Mouse (Mus musculus) adrenal gland, postnatal 4 days (tissue): ENCODE measurements around the gene Zfp54. TPM values are rescaled to one million over a fixed set of nuclear protein-coding genes. Genes with fewer than 3 reads are reported as not detected.
"Not testable (repeated sequence)": the region's sequence is repeated elsewhere in the genome, so short reads cannot be mapped to it uniquely, and the experiment has no call there.

Source experiments
- DNase-seq, 2 experiments: peaks; one replicate each; pipeline ENCODE4 v3.0.0; 2021 to 2022; ENCODE audit warnings: low spot score in 2 of 2, mixed read lengths in 2 of 2
- long read RNA-seq, 2 experiments: library from polyadenylated mRNA; stranded (forward); transcript quantifications; one replicate each; pipeline ENCODE4 v2.0.0; 2021
- total RNA-seq, 2 experiments: library from RNA; stranded (reverse); gene quantifications; 2 replicates each; pipeline ENCODE4 v1.2.3; 2021

Gene Zfp54
- total RNA-seq = 1 to 10 TPM; 2.7 to 3.0 TPM
- long read RNA-seq, experiment 1, partial matches to known transcripts = 0 of 7 reads
- long read RNA-seq, experiment 1, other reads (novel, unspliced or antisense) = 4 of 7 reads
- long read RNA-seq, experiment 2, partial matches to known transcripts = 0 of 4 reads
- long read RNA-seq, experiment 2, other reads (novel, unspliced or antisense) = 3 of 4 reads

DNA sequence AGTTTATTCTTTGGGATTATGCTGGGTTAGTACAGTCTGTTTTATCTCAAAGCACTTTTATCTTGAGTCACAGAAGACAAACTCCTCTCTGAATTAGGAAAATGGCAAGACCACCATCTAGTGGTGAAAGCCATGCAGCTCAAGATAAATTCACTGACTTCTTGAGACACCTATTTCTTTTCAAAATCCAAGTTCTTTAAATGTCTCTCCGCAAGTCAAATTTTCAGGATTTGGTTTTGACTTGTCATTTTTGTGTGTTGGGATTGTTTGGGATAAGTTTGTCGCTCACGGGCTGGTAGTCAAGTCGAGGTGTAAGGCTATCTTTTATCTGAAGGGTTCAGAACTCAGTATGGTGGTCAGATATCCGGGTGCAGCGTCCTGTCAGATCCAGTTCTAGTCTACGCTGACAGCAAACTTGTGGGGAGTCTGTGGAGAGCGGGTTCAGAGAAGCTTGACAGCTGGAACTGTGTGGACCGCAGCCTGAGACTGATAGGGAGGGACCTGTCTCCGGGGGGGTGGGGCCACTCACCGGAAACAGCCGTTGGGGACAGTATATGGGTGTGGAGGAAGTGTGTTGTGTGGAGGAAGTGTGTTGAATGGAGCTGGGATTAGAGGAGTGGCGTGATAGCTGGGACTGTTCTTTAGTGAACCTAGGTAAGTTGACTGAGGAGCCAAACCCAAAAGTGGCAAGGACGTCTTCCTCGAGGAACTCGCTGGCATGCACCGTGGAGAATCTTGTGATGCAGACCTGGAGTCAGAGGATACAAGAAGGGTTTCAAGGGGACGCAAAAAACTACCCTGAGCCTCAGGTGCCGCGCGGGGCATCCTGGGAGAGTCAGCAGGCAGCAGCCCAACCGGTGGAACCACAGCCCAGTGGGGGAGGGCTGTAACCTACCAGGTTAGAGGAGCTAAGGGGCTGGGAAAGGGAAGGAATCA, at the start of gene Zfp54:
Gene Zfp54, plus strand, starts transcription at position 564 of the 936 bp plus-strand sequence.
- DNase-seq = peak; percentile 16 to 64

DNA sequence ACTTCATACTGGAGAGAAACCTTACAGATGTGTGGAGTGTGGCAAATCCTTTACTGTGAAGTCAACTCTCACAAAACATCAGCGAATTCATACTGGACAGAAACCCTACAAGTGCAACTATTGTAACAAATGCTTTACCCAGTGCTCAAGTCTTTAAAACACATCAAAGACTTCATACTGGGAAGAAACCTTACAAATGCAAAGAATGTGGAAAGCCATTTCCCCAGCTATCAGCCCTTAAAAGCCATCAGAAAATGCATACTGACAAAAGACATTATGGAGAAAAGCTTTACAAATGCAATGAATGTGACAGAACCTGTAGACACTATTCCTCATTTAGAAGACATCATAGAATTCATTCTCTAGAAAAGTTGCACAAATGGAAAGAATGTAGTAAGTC, 47.7 kb upstream of the Zfp54 start:
- no peak for DNase-seq

DNA sequence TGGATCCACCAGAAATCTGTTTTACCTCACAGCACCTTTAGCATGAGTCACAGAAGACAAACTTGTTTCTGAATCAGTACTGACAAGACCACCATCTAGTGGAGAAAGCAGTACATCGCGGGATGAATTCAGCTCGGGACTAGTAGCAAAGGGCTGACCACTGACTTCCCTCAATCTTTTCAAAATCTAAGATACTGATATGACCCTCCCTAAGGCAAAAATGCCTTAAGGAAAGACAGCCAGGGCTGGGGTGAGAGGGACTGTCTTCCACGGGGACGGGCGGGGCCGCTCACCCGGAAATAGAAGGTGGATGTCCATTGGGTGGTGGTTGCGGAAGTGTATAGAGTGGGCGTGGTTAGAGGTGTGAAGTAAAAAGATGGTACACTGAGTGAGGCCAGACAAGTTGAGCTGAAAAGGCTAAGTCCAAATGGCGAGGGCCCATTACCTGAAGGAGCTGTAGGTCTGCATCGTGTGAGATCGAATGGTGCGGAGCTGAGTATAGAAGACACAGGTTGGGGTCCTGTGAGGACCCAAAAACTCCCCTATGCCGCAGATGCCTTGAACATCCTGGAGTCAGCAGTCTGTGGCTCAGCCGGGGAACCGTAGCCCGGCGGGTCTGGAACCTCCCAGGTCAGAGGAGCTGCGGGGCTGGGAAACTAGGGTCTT, 39.5 kb upstream of the Zfp54 start, which contains the start of gene Zfp677:
Gene Zfp677, plus strand, starts transcription at position 358 of the 666 bp plus-strand sequence.
- DNase-seq = peak; percentile 39 to 46

DNA sequence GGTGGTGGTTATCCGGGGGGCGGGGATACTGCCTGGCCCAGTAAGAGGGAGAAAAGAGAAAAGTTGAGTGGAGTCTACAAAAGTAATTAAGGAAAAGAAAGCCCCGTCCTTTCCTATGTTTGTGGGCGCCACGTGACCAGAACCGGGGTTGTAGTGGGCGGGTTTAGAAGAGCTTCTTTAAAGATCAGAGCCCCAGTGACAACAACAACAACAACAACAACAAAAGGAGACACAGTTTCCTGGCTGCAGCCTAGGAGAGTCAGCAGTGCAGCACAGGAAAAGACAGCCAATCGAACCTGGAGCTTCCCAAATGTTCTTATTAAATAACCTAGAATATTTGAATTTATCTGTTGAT, 39.0 kb upstream of the Zfp54 start:
- DNase-seq = no peak

DNA sequence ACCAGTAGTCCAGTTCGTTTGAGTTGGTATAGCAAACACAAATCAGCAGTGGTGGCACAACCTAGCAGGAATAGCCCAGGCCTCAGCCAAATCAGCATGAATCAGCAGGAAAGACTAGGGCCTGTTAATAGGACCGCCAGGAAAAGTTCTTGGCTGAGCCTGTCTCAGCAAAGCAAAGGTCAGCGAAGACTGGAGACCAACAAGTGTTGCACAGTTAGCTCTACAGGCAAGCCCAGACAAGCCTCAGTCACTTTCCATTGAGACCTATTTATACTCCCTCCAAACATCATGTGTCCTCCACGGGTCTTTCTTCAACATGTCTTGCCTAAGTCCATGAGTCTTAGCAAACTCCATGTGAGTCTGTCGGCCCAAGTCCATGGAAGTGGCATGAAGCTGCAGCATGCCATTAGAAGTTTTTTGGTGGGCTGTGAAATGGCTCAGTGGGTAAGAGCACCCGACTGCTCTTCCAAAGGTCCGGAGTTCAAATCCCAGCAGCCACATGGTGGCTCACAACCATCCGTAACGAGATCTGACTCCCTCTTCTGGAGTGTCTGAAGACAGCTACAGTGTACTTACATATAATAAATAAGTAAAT, 15.9 kb downstream of the Zfp54 start:
- DNase-seq = not testable (repeated sequence)

GRCm38 (mm10) chr17:21449669-21450068, 26.6 kb downstream of the Zfp54 start:
- DNase-seq = peak in 1 of 2 experiments; percentile 33

DNA sequence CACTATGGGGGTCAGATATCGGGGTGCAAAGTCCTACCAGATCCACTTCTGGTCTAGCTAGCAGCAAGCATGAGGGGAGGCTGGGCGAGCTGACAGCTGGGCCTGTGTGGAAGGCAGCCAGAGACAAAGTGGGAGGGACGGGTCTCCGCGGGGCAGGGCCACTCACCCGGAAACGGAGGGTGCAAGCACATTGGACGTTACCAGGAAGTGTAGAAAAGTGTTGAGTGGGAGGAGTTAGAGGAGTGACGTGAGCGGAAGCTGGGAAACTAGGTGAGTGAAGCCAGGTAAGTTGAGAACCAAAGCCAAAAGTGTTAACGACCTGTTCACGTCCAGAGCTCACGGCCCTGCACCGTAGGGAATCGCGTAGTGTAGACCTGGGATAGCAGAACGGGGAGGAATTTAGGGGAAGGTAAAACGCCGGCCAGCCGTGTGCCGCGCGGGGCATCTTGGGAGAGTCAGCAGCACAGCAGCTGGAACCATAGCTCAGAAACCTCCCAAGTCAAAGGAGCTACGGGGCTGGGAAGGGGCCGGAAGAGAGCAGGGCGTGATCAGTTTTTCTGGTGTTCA, 27.2 kb downstream of the Zfp54 start, which contains the start of gene Zfp51:
Gene Zfp51, plus strand, starts transcription at position 237 of the 567 bp plus-strand sequence.
- DNase-seq = peak; percentile 70 to 82

DNA sequence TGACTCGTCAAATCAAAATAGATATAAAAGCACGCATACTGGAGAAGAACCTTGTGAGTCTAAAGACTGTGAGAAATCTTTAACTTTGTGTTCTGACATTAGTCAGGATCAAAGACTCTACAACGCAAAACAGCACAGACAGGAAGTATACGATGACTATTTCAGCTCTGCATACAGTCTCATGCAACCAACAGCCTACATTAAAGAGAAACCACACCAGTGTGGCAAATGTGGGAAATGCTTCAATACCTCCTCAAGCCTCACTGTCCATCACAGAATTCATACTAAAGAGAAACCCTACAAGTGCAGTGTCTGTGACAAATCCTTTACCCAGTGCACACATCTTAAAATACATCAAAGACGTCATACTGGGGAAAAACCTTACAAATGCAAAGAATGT, 40.5 kb downstream of the Zfp54 start:
- no peak for DNase-seq

- DNase-seq = no peak
Measured at GRCm38 (mm10) chr17:21472032-21472652, 49.1 kb downstream of the Zfp54 start.

GRCm38 (mm10) chr17:21472653-21473307, 49.8 kb downstream of the Zfp54 start:
- DNase-seq = no peak

DNA sequence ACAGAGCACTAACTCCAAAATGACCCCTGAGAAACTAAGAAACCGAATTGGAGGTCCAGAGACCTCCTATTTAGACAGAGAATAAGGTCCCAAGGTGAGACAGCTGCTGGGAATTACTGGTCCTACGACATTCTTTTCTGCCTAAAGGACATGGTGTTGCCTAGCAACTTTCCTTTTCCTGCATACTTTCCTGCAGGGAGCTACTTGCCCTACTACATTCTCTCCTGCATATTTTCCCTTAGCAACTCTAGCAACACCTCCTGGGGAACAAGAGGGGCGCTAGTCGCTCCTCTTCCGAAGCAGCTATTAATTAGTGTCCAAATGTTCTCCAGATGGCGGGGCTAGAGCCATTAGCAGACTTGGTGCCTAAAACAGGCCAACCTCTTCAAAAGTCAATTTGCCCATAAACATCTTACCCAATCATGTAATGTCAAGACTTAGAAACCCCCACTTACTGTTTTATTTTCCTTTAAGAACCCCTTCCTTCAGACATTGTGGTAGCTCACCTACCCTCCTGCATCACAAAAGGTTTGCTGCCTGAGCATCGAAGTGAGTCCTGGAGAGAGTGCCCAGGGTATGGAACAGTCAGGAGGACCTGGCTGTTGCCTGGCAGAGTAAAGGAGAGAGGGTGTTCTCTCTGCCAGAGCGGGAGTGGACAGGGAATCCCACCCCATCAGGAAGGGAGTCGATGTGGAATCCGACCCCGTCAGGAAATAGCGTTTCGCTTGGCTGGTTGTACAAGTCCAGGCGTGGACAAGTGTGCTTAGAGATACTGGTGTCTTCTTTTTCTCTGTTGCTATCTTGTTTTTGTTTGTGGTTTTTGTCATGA, 50.5 kb downstream of the Zfp54 start:
- DNase-seq = no peak

DNA sequence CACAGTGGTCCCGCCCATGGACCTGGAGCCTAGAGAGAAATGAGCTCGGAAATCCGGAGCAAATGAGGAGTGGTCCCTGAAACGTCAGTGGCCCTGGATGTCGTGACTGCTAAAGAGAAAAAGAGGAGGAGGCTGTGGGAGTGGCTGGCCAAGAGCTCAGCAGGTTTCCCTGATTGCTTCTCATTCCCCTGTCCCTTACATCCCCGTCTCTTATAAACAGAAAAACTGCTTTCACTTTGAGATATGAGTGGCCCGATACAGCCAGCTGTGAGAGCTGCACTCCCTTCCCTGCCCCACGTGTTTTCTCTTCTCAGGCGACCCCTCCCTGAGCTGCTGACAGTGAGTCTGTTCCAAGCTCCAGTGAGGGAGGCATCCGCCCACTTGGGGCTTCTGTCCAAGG, 51.7 kb downstream of the Zfp54 start:
- not testable (repeated sequence) for DNase-seq

GRCm38 (mm10) chr17:21475290-21475689, 52.3 kb downstream of the Zfp54 start:
- not testable (repeated sequence) for DNase-seq

- not testable (repeated sequence) for DNase-seq
Measured at GRCm38 (mm10) chr17:21476351-21476750, 53.3 kb downstream of the Zfp54 start.

- DNase-seq = not testable (repeated sequence)
Measured at GRCm38 (mm10) chr17:21478103-21478777, 55.2 kb downstream of the Zfp54 start.
